Mouse (Mus musculus) urinary bladder, postnatal 4 days (tissue): ENCODE measurements around the gene Eva1a.
A peak's percentile ranks its signal among the peaks of the same experiment; 100 is the strongest.

Experiments used
- DNase-seq, 2 experiments: peaks; one replicate each; pipeline ENCODE4 v3.0.0; 2021 to 2022; ENCODE audit warnings: low spot score in 2 of 2

Gene Eva1a

DNA sequence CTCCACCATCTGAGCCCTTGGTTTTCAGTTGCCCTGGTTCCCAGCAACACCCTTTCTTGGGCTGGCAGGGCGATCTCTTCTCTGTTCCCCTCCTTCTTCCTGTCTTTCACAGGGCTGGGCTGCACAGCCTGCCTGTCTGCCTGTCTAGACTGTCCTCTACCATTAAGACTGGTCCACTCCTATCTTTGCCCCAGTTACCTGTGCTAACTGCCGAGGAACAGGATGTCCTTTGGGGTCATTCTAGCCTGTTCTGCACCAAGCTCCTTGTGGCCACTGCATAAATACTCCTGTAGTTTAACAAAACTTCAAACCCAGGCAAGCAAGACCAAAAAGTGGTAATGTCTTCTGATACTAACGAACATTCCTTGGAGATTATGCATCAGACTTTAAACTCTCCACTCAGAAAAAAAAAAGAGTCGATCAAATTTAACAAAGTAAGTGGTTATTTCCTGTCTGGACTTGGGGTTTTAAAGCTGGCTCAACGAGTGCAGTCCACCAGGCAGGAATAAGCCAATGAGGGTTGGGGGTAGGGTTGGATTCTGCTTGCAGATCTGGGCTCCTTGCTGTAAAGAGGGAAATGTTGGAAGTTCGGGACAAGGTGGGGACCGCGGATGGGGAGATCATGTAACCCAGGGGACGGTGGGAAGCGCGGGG lies at the start of gene Eva1a:
Eva1a (plus strand) TSS at position 210 of the 654 bp plus-strand sequence.
- DNase-seq: no peak

DNA sequence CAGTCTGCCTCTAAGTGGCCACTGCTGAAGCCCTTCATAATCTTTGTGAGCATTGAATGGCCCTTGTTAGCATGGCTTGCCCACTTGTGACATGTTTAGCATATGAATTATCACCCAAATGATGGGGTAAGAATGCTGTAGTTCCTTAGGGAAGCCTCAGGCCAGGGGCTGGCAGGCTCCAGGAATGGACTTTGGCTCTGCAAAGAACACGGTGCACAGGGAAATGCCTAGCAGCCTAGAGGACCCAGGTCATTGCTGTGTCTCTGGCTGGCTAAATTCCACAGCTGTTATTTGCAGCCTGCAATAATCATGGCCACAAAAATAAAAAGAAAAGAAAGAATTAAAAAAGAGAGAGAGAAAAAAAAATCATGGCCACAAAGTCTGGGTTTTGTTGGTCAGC lies 28.5 kb upstream of the Eva1a start:
- peak in 1 of 2 experiments; percentile 9 for DNase-seq

DNA sequence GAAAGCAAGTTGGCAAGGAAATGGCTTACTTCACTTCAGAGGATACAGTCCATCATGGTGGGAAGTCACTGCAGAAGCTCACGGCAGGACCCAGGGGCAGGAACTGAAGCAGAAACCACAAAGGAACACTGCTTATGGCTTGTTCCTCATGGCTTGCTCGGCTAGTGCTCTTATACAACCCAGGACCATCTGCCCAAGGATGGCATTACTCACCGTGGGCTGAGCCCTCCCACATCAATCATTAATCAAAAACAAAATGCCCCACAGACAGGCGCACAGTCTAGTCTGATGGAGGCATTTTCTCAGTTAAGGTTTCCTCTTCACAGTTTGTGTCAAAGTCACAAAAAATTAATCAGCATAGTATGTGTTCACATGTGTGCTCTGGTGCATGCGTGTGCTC lies 19.8 kb upstream of the Eva1a start:
- DNase-seq: no peak

DNA sequence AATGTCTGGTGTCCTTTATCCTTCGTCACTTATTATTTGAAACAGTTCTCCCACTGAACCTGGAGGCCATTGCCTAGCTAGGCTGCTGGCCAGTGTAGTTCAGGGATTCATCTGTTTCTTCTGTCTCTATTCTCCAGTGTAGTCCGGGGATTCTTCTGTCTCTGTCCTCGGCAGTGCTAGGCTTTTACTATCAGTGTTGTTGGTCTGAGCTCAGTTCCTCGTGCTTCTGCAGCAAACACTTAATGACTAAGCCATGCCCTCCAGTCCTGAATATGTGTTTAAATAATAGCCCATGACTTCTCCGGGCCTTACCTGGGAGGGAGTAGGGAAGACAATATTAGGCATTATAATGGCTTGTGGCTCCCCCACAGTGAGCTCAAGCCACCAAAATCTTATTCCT lies 19.3 kb upstream of the Eva1a start:
- peak in 1 of 2 experiments; percentile 4 for DNase-seq

DNA sequence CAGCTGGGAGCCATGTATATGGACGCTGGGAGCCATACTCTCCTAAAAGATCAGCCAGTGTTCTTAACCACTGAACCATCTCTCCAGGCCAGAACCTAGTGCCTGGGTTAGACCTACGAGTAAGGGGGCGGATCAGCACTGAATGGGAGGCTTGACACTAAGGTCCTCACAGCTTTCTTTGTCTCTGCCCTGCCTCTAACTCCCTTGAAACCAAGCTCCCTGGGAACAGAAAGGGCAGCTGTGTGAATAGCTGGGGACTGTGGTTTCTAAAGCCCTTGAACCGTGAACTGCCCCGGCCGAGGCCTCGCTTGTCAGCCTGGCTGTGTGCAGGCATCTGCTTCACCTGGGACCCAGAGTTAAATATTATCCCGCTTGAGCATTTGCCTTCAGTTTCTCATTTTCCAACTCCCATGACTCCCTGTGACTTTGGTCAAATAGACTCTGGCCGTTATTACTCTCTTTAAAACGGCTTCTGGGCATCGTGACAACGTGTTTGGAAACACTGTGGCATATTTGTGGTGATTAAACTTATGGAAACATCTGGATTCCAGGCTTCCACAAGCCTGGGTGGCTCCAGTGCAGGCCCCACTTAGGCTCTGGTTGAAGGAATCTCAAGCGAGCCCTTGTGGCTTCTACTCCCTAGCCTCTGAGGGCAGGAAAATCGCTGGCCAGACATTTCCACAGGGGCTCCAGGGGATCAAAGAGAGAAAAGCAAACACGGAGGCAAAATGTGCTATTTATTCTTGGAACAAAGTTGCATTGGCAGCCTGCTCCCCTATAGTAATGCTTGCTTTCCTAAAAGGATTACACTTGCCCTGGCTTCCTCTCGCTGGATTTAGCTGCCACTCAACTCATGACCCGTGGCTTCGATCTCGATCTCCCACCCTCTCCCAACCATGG lies 11.0 kb upstream of the Eva1a start:
- DNase-seq: peak in 1 of 2 experiments; percentile 58

DNA sequence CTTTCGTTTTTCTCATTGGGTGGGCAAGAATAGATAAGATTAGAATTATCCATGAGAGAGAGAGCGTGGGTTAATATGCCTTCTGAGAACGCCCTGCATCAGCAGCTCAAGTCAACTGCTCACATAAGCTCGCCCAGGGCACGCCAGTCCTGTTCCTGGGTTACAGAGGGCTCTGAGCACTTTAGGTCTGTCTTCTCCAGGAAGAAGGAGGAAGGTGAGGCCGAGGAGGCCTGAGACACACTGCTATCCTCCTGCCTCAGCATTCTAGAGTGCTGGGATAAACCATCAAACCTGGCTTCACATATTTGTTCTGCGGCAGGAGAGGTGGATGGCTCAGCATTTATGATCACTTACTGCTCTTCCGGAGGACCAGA lies 10.3 kb upstream of the Eva1a start:
- peak in 1 of 2 experiments; percentile 52 for DNase-seq

DNA sequence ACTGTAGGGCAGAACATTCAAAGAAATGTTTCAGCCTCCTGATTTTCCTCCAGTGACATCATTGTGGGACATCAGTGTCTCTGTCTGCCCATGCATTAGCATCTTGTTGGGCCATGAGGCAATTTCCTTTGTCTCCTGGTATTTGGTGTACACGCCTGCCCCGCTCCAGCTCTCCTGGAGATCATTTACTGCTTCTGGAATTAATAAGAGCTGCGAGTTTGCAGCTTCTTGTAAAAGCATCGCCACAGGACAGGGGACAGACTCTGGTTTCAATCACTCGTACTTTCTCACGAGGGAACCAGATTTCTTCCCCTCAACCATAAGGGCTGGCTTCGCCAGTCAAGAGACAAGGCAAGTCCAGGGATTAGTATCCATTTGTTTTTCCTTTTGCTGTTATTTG lies 3.6 kb upstream of the Eva1a start:
- no peak for DNase-seq

DNA sequence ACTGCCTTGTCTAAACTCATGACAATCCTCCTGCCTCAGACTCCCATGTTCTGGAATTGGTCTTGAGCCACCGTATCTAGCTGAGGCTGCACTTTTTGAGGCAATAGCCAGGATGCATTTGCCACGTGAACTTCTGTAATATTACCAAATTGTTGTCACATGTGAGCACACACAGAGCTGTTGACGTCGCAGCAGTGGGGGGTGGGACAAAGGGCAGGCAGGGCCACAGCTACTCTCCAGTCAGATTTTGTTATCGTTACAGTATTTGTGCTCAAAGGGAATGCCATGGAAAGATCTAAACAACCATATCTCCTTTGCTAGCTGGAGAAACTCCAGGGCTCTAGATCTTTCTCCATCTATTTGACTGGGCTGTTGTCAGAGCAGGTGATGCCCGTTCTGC lies 1.6 kb upstream of the Eva1a start:
- DNase-seq: no peak

DNA sequence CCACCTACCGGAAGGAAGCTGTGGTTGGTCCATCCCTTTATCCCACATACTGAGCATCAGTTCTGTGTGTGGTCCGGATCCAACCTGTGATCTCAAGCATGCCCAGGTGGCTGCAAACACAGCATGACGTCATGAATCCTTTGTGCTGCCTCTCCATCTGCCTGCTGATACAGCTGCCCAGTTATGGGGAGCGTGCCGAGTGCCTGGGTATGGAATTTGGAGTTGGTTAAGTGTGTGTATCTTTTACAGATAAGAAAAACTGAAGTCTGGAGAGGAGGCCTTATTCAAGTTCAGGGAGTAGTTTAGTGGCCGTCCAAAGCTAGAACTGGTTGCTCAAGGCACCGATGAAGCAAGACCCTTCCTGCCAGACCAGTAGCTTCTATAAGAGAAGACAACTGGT lies 875 bp upstream of the Eva1a start:
- DNase-seq: no peak

DNA sequence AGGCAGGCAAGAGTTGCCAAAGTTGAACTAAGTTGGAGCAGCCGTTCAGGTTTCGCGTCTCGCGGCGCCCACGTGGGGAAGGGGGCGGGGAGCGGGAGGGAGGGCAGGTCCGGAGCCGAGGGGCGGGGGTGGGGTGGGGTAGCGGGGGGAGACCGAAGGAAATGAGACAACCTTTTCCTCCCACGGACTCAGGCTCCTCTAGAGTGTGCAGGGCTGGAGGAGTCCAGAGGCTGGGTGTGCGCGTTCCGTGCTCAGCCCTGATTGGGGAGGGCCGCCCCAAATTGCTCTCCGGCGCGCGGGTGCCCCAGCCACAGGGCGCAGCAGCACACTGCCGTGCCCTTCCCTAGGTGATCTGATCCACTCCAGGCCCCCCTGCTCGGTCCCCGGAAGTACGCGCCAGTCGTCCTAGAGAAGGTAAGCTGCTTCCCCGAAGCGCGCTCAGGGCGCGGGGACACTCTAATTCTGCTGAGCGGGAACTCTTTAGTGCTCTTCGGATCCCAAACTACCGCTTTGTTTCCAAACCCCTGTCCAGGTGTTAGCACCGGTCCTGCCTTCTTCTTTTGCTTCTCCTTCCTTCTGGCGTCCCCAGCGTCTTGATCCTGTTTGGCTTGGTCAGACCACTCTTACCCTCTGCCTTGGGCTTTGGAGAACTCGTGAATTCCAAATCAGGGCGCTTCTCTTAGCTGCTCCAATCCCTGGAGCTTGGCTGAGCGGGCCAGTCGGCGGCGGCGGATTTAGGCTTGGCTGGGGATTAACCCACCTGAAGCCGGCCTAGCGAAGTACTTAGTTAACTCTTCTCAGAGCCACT lies 849 bp downstream of the Eva1a start:
- peak in 1 of 2 experiments; percentile 30 for DNase-seq

DNA sequence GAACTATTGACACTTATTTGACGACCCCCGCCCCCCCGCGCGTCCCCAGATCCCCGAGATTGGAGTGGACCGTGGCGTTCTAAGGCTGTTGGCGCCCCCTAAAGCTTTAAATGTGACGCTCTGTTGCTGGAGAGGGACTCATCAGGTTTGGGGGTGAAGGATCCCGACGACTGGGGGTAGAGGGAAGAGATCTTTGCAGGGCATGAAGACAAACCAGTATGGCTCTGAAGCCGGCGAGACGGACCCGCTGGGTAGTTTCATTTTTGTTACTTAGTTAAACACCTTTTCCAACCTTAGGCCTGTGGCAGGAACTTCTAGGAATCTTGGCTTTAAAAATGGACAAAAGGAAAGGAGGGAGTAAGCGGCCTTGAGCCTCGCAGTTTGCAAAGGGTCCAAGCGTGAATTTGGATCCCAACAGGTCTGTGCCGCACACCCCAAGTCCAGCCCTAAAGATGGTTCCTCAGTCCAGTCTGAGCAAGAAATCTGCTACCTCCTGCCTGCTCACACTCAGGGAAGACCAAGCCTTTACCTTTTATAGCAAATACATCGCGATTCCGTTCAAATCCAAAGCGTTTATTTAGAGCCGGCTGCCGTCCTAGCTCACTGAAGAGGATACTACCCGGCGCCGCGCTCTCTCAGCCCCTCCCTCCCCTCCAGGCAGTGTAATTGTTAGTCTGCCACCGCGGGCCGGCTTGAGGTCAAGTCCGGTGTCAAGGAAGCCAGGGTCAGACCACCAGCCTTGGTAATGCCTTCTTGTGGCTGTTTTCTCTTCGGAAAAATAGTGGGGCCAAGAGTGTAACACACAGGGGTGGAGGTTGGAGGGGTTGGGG lies 1.7 kb downstream of the Eva1a start:
- no peak for DNase-seq

DNA sequence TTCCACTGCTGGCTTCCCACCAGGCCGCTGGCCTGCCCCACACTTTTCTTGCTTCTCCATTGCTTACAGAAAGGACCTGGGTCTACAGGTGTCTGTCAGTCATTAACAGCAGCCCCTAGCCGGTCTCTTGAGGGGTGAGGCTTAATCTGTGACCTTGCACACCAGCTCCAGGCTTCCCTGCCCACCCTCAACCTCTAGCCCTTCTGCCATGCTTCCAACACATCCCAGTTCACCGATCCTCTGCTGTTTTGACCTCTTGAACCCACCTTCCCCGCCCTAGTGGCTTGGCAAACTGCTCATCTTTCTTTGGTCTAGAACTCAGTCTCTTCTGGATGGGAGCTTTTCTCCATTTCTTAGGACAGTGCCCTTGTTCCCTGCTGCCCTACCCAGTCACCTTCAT lies 2.8 kb downstream of the Eva1a start:
- no peak for DNase-seq

DNA sequence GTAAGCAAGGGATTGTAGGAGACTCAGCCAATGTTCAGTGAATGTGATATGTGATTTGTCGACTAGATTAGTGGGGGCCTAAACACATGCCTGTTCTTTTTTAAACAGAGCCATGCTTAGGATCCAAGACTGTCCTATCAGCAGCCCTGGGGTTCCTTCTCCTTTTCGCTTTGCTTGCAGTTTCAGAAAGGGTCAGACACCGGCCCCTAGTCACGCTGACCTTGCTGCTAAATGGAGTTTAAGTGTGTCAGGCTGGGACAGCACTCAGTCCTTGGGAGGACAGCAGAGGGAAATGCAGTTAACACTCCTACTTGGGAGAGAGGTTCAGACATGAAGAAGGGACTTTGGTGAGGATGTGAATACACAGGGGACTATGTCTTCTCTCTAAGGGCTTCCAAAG lies 3.7 kb downstream of the Eva1a start:
- DNase-seq: no peak

DNA sequence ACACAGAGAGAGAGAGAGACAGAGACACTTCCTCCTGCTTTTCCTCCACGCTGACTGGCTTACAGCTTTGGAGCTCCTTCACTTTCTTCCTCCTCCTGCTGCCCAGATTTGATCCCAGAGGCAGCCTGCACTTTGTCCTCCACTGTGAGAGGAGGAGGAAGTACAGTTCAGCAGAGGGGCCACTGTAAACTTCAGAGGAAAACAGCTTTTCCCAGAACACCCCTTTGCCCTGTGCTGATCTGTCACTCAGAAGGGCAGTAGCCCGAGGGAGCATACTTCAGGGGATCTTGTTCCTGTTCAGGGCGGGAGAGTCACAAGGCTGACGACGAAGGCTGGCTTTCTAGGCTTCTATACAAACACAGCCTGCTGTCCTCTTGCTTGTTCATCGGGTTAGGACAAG lies 7.1 kb downstream of the Eva1a start:
- no peak for DNase-seq

DNA sequence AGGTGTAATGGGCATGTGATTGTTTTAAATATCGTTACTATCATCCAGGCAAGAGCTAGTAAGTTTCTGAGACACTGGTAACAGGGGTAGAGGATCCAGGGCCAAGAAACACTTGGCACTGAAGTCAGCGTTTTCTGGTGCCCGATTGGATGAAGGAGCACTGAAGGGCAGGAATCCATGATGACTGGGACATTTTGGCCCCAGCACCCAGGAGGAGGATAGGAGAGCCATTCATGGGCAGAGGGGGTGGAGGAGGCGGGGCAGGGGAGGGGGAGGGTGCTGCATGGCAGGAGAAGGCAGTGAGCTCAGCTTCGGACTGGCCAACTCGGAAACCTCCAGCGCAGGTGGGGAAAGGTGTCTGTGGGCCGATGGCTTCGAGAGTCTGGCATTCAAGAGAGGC lies 9.4 kb downstream of the Eva1a start:
- no peak for DNase-seq

DNA sequence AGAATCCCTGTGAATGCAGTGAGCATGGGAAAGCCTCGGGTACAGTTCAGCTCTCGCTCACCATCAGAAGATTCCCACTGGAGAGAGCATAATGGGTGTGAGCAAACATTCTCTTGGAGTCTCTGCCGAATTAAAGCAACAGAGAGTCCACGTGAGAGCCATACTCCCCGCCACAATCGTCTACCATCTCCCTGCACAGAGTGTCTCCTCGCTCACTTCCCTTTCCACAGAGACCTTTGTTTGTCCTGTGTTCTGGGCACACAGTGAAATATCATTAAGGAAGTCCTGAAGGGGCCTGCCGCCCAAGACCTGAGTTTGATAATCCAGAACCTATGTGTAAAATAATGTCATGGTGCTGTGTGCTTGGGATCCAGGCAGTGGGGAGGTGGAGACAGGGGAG lies 10.7 kb downstream of the Eva1a start:
- DNase-seq: no peak

DNA sequence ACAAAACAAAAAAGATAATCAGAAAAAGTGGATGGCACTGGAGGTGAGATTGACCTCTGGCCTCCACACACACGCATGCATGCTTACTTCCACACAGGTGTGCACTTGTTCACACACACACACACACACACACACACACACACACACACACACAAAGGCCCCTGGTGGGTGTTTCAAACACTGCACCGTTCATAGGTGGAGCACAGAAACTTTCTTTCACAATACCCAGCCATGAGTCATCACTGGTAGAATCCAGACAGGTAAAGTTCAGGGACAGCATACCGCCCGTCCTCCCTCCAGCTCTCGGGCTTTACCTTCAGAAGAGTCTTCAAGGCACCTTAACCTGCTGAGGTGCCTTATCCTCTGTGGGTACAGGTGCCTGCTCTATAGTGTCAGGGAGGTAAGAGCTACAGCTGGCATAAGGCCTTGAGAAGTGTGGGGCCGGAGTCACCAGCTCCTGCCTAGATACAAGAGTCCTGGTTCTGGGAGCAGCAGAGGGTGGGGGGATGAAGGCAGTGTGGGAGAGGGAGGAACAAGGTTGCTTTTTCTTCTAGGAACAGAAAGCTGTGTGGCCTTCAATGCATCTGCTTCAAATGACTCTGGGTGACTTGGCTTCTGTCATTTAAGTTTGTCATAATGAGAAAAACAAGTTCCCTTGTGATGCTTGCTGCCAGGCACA lies 11.3 kb downstream of the Eva1a start:
- no peak for DNase-seq

DNA sequence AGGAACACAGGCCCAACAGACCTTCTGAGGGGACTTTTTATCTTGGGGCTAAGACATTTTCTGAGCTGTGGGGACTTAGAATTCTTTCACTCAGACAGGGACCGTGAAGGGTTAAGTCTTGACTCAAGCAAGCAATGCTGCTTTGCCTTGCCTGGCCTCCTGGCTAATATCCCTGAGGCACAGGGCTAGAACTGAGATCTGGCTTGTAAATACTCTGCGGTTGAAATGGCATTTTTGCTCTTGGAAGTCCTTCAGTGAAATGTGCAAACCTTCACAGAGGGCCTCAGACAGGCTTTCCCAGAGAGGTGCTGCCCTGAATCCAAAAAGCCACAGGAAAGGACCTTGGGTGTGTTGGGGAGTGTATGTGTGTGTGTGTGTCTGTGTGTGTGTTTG lies 11.9 kb downstream of the Eva1a start:
- DNase-seq: no peak

DNA sequence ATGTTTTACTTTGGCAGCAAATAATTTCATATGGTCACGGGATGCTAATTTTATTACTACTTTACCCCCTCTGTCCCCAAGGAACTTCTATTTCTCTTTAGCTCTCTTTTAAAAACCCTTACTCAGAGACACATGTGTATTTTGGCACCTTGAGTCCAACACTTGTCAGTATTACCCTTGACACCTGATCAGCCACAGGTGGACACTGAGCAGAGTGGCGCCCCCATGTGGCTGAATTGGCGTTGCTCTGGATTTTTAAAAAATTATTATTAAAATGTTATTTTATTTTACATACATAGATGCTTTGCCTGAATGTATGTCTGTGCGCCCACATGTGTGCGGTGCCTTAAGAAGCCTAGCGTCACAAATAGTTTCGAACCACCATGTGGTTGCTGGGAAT lies 14.0 kb downstream of the Eva1a start:
- DNase-seq: no peak

DNA sequence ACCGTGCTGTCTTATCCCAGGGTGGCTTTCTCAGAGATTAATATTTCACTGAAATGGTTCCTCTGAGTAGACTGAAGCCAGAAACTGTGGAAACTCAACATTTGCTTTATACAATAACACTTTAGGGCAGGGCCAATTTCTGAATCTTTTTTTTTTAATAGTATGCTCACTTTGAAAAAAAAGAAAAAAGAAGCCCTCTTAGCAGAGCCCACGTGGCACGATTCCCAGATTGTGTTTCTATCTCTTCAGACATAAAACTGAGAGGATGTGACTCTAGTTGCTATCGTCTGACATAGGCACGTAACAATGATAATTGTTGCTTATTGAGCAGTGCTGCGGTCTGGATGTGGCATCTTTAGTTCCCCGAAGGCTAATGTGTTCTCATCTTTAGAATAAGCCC lies 19.1 kb downstream of the Eva1a start:
- no peak for DNase-seq

DNA sequence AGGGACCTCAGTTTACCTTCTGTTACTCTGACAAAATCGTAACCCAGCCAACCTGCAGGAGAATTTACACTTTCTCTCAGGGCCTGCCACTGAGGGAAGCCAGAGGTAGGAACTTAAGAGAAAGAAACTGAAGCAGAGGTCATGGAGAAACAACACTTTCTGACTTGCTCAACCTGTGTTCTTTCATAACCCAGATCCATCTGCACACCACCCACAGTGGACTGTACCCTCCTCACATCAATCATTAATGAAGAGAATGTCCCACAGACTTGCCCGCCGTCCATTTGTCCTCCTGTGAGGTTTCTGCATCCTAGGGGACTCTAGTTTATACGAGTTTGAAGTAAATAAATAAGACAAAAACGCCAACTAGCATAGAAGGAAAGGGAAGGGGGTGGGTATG lies 24.4 kb downstream of the Eva1a start:
- DNase-seq: no peak
